Mouse (Mus musculus) thymus, adult 2 months (tissue): Measurements from ENCODE around the gene Jarid2. TPM values are rescaled to one million over a fixed set of nuclear protein-coding genes. Genes with fewer than 3 reads are reported as not detected.
A peak's percentile ranks its signal among the peaks of the same experiment; 100 is the strongest.
"Not testable (repeated sequence)": the region's sequence is repeated elsewhere in the genome, so short reads cannot be mapped to it uniquely, and the experiment has no call there.

ENCODE experiments used
- DNase-seq: peaks from one replicate; pipeline ENCODE4 v3.0.0; 2021
- H3K27ac ChIP-seq: fragments of 200-500 bp; 2 replicates; pipeline ENCODE4 v1.5.1; 2012; ENCODE audit warnings: low read length, control low read depth; ENCODE audit not compliant: control insufficient read depth, insufficient read depth
- H3K27me3 ChIP-seq: fragments of 200-500 bp; 2 replicates; pipeline ENCODE4 v1.6.1; 2012; ENCODE audit warnings: mild to moderate bottlenecking, low read length, moderate library complexity, mixed read lengths; ENCODE audit not compliant: control insufficient read depth, insufficient read depth
- H3K36me3 ChIP-seq: fragments of 200-500 bp; 2 replicates; pipeline ENCODE4 v1.6.1; 2012; ENCODE audit warnings: mild to moderate bottlenecking, low read length, moderate library complexity; ENCODE audit not compliant: control insufficient read depth, insufficient read depth
- H3K4me1 ChIP-seq: fragments of 200-500 bp; replicated peaks from 2 replicates; pipeline ENCODE4 v1.6.1; 2012; ENCODE audit warnings: low read length; ENCODE audit not compliant: control insufficient read depth, insufficient read depth
- H3K4me3 ChIP-seq: fragments of 200-500 bp; 2 replicates; pipeline ENCODE4 v1.5.1; 2012; ENCODE audit warnings: mild to moderate bottlenecking, low read length, control low read depth, moderate library complexity; ENCODE audit not compliant: control insufficient read depth, insufficient read depth
- CTCF ChIP-seq: fragments of 200-500 bp; IDR thresholded peaks from 2 replicates; pipeline ENCODE4 v1.5.1; 2012; ENCODE audit warnings: mild to moderate bottlenecking, control low read depth, low read length, moderate library complexity, borderline replicate concordance; ENCODE audit not compliant: control insufficient read depth, poor library complexity, insufficient read depth; ENCODE audit errors: extremely low read depth
- POLR2A ChIP-seq: fragments of 200-500 bp; IDR thresholded peaks from 2 replicates; pipeline ENCODE4 v1.6.1; 2012; ENCODE audit warnings: mild to moderate bottlenecking, low read length, control low read depth, moderate library complexity; ENCODE audit not compliant: control insufficient read depth, poor library complexity, insufficient read depth; ENCODE audit errors: extremely low read depth
- WGBS: fragments of 180-500 bp; shearing (Covaris S2); methylation state at CpG from one replicate; pipeline ENCODE4 v1.1.7; 2018; 5-methylcytosine and 5-hydroxymethylcytosine counted together
- polyA plus RNA-seq: library from polyadenylated mRNA; depleted of rRNA; stranded (reverse); fragments of >200 nt; gene quantifications from 2 replicates; pipeline ENCODE4 v1.2.3, GENCODE M21; 2012

Gene Jarid2
- polyA plus RNA-seq, 1 experiment = 23.7 TPM

DNA sequence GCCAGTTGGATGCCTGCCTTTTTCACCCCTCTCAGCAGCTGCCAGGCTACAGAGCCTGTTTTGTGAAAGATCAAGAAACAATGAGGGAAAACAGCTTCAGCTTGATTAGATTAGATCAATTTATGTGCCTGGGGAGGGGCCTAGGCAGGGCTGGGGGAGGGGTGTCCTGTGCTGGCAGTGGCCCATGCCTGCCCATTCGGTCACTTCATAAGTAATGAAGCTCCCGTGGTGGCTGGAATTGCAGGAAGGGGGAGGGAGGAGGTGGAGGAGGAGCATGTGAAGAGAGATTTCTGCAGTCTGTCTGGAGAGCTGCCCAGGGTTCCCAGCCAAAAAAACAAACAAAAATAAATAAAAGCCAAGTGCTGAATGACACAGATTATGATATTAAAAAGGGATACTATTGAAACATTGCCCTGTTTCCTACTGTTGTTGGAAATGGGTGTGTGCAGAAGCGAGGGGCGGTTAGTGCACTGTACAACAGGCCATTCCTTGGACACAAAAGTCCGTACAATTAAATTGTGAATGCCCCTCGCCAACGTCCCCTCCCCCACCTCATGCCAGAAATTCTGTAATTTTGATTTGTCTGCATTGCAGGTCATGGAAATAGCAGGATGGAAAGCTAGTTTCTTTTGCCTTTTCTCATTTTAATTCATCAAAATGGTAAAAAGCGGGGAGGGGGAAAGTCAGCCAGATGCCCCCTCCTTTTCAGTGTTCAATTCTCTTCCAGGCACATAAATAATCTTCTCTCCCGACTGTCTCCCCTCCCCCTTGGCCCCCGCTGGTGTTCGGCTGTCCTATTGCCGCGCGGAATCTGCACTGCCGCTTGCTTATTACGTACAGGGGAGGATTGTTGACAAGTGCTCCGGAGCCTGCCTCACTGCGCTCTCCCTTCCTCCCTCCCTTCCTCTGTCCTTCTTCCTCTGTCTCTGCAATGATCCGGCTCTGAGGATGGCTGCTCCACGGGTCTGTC, 110.9 kb downstream of the Jarid2 start:
- DNase-seq = no peak
- H3K27me3 ChIP-seq = no peaks in the 10 kb centered on the region
- H3K4me3 ChIP-seq = no peak overlapping the region
- TF ChIP-seq CTCF (no peak), POLR2A (no peak)
- WGBS = 71% methylated on average over 20 of the region's 20 CpGs
- no peaks in the 10 kb centered on the region for H3K36me3 ChIP-seq
- no peak overlapping the region for H3K27ac ChIP-seq
- H3K4me1 ChIP-seq = no peaks in the 10 kb centered on the region

DNA sequence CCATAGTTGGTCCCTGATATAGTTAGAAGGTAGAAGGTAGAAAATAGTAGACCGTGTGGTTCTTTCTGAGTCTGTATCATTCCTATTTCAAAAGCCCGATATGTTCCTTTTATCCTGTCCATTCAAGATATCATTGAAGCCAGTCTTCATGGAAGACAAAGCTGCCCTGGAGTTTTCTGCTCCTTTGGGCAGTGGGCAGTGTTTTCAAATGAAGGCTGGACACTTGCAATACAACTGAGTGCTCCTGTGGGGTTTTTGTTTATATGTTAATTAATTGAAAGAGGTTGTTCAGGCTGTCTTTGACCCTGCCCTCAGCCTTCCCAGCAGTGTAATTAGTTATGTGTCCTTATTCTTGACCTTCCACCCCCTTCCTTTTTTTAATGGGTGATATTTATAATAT, 122.2 kb downstream of the Jarid2 start:
- Histone ChIP-seq H3K36me3 (no peaks in the 10 kb centered on the region), H3K4me1 (no peaks in the 10 kb centered on the region), H3K27ac (no peak overlapping the region), H3K4me3 (no peak overlapping the region), H3K27me3 (no peaks in the 10 kb centered on the region)
- DNase-seq = no peak
- TF ChIP-seq CTCF (no peak), POLR2A (no peak)
- 99% methylated on average over 2 of the region's 2 CpGs for WGBS

DNA sequence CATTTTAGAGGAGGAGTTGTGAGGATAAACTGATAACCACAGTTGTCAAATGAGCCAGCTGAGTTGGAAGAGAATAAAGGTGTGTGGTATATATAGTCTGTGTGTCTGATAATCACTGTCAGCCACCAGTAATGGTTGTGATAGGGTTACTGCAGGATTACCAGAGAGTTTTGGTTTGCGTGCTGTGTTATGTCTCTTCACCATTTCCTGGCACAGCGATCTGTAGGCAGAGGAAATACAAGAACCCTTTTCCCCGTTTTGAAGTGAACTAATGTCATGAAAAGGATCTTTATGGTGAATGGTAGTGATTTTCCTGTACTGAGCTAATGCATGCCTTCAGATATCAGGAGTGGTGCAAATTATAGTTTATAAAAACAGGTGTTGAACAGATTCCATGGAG, 122.8 kb downstream of the Jarid2 start:
- 72% methylated on average over 3 of the region's 3 CpGs for WGBS
- Histone ChIP-seq H3K27me3 (no peaks in the 10 kb centered on the region), H3K4me1 (no peaks in the 10 kb centered on the region), H3K4me3 (no peak overlapping the region), H3K27ac (no peak overlapping the region), H3K36me3 (no peaks in the 10 kb centered on the region)
- DNase-seq = no peak
- TF ChIP-seq CTCF (no peak), POLR2A (no peak)

DNA sequence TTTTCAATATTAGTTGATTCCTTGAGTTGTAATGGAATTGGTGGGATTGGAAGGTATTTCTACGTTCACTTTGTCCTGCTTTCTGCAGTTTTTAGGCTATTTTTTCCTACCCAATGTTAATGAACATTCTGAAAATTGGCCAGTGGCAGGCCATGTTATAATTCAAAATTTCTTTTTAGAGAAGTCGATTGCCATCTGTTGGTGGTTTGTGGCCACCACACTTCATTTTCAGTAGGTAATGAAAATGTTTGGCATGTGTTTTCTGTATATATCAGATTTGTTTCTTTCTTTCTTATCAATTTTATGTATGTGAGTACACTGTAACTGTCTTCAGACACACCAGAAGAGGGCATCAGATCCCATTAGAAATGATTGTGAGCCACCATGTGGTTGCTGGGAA, 136.3 kb downstream of the Jarid2 start:
- DNase-seq = no peak
- no peaks in the 10 kb centered on the region for H3K36me3 ChIP-seq
- H3K4me3 ChIP-seq = no peak overlapping the region
- no peaks in the 10 kb centered on the region for H3K27me3 ChIP-seq
- TF ChIP-seq CTCF (no peak), POLR2A (no peak)
- H3K4me1 ChIP-seq = no peaks in the 10 kb centered on the region
- H3K27ac ChIP-seq = no peak overlapping the region
- WGBS = 58% methylated on average over 2 of the region's 2 CpGs

DNA sequence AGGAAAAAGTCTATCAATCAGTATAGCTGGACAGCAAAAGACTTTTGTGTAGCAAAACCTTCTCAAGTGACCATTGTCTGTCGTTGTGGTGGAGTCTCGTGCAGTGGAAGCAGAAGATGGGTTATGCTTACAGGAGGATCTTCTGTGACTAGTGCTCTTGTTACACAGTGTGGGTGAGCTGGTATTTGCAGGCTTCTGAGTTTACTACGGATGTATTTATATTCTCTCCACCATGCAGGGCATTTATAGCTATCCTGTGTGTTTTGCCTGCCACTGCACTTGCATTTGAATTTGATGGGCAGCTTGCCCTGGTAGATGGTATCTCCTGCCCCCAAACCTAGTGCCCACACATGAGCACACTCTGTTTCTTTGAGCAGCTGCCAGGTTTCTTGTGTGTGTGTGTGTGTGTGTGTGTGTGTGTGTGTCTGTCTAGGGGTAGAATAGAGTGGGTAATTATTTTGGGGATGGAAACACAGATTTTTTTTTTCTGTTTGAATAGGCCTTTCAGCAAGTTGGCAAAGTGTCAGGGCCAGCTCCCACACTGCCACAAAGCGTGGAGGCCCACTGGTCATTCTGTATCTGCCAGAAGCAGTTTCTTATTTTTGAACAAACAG, 138.9 kb downstream of the Jarid2 start:
- no peaks in the 10 kb centered on the region for H3K36me3 ChIP-seq
- no peak for TF ChIP-seq POLR2A
- H3K4me1 ChIP-seq = no peaks in the 10 kb centered on the region
- WGBS = 95% methylated on average over 4 of the region's 4 CpGs
- H3K27ac ChIP-seq = no peak overlapping the region
- no peaks in the 10 kb centered on the region for H3K27me3 ChIP-seq
- no peak overlapping the region for H3K4me3 ChIP-seq
- no peak for DNase-seq

DNA sequence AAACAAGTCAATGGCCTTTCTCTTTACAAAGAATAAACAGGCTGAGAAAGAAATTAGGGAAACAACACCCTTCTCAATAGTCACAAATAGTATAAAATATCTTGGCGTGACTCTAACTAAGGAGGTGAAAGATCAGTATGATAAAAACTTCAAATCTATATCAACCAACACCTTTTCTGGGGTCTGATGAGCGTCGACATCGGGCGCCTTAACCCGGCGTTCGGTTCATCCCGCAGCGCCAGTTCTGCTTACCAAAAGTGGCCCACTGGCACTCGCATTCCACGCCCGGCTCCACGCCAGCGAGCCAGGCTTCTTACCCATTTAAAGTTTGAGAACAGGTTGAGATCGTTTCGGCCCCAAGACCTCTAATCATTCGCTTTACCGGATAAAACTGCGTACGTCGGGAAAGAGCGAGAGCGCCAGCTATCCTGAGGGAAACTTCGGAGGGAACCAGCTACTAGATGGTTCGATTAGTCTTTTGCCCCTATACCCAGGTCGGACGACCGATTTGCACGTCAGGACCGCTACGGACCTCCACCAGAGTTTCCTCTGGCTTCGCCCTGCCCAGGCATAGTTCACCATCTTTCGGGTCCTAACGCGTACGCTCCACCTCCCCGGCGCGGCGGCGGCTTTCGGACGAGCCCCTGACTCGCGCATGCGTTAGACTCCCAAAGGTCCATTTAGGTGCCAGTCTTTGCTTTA, 140.3 kb downstream of the Jarid2 start:
- not testable (repeated sequence) for H3K4me1 ChIP-seq, H3K27me3 ChIP-seq, H3K36me3 ChIP-seq, H3K27ac ChIP-seq, H3K4me3 ChIP-seq
- peak; percentile 97 for DNase-seq
- 79% methylated on average over 47 of the region's 47 CpGs for WGBS

DNA sequence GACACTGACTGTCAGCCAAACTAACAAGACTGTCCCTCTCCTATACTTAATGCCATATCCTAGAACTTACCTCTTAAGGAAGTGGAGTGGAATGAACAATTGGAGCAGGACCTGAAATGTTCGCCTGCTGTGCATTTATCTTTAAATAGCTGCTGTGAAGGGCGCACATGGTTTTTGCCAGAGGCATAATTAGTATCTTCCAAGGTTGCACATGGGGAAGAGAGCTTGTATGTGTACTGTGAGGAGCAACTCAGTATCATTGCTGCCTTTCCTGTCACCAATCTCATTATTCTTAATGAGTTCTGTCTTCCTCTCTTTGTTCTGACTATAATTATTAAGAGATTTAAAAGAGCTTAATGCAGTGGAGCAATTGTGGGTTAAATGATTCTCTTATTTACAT, 147.5 kb downstream of the Jarid2 start:
- Histone ChIP-seq H3K4me1 (no peaks in the 10 kb centered on the region), H3K27ac (no peak overlapping the region), H3K4me3 (no peak overlapping the region), H3K27me3 (no peaks in the 10 kb centered on the region), H3K36me3 (peaks cover 10% of the 10 kb centered on the region; the same call in 1 of the 2 replicates)
- DNase-seq = no peak
- WGBS = 99% methylated on average over 2 of the region's 2 CpGs
- TF ChIP-seq CTCF = no peak
- no peak for TF ChIP-seq POLR2A
